ENCODE assay signal across 8 mouse cellular contexts in genomic region chr19:45541409-45542041, GRCm38 (mm10). TPM values are rescaled to one million over a fixed set of nuclear protein-coding genes. Genes with fewer than 3 reads are reported as not detected.
A peak's percentile ranks its signal among the peaks of the same experiment; 100 is the strongest.
DNase-seq lines count a peak whose midpoint lies in the region; ATAC-seq lines count a peak whose summit lies in the region.

No protein-coding gene starts in this region.

- H3K4me3 ChIP-seq in megakaryocyte, embryonic 14.5 days (replicated peaks) = peak overlapping the region; percentile 91
- peak overlapping the region; percentile 38 for H3K4me3 ChIP-seq in forebrain, embryonic 14.5 days (ENCODE audit: low read depth, low read length)
- H3K4me3 ChIP-seq in intestine, embryonic 14.5 days (ENCODE audit: low read depth, low read length) = peak overlapping the region; percentile 34
- peak overlapping the region; percentile 47 for H3K4me3 ChIP-seq in liver, embryonic 15.5 days (replicated peaks)

- under 1% methylated on average over 41 of the region's 58 CpGs for WGBS in forebrain, embryonic 14.5 days
- WGBS in intestine, embryonic 14.5 days = under 1% methylated on average over 47 of the region's 58 CpGs
- under 1% methylated on average over 50 of the region's 58 CpGs for WGBS in liver, embryonic 15.5 days (ENCODE audit: insufficient replicate concordance)

- peaks cover 72% of the 10 kb centered on the region for H3K27me3 ChIP-seq in megakaryocyte, embryonic 14.5 days (replicated peaks)
- H3K27me3 ChIP-seq in forebrain, embryonic 14.5 days (replicated peaks; ENCODE audit: control insufficient read depth, insufficient read depth, low read length) = peaks cover 23% of the 10 kb centered on the region
- H3K27me3 ChIP-seq in intestine, embryonic 14.5 days (replicated peaks; ENCODE audit: control insufficient read depth, insufficient read depth, low read length) = peaks cover 43% of the 10 kb centered on the region
- peaks cover 55% of the 10 kb centered on the region for H3K27me3 ChIP-seq in liver, embryonic 15.5 days

- H3K27ac ChIP-seq in forebrain, embryonic 14.5 days (ENCODE audit: low read depth, low read length) = peak overlapping the region; percentile 44; the same call in 1 of the 2 replicates
- H3K27ac ChIP-seq in intestine, embryonic 14.5 days (ENCODE audit: low read depth) = no peak overlapping the region
- no peak overlapping the region for H3K27ac ChIP-seq in liver, embryonic 15.5 days (replicated peaks)

- H3K9me3 ChIP-seq in megakaryocyte, embryonic 14.5 days = no peaks in the 10 kb centered on the region
- no peaks in the 10 kb centered on the region for H3K9me3 ChIP-seq in forebrain, embryonic 14.5 days (replicated peaks; ENCODE audit: control insufficient read depth, low read length)
- no peaks in the 10 kb centered on the region for H3K9me3 ChIP-seq in intestine, embryonic 14.5 days (ENCODE audit: control insufficient read depth, low read length)
- no peaks in the 10 kb centered on the region for H3K9me3 ChIP-seq in liver, embryonic 15.5 days (replicated peaks)

- no peak for ATAC-seq in megakaryocyte, adult 5-6 weeks (ENCODE audit: poor library complexity, severe bottlenecking)
- ATAC-seq in forebrain, embryonic 14.5 days = peak; percentile 62
- no peak; the same call in 1 of the 2 replicates for ATAC-seq in intestine, embryonic 14.5 days (replicated peaks; ENCODE audit: low FRiP score, low TSS enrichment, low read depth)
- ATAC-seq in liver, embryonic 15.5 days (ENCODE audit: insufficient read depth) = 0 out of 2 replicates have a peak, but pooled peaks have one; percentile 3
- no peak for ATAC-seq in megakaryocyte-erythroid progenitor cell, adult 5-6 weeks (replicated peaks; ENCODE audit: low FRiP score, low TSS enrichment, poor library complexity, severe bottlenecking)

- no peaks in the 10 kb centered on the region for H3K36me3 ChIP-seq in megakaryocyte, embryonic 14.5 days (replicated peaks; ENCODE audit: low read length)
- H3K36me3 ChIP-seq in forebrain, embryonic 14.5 days (ENCODE audit: control insufficient read depth, insufficient read depth, low read length) = no peaks in the 10 kb centered on the region
- no peaks in the 10 kb centered on the region for H3K36me3 ChIP-seq in intestine, embryonic 14.5 days (ENCODE audit: control insufficient read depth, insufficient read depth, low read length)
- no peaks in the 10 kb centered on the region for H3K36me3 ChIP-seq in liver, embryonic 15.5 days (replicated peaks)

- peak; percentile 52 for DNase-seq in adrenal gland, postnatal 25 days
- peak; percentile 77 for DNase-seq in forebrain, embryonic 14.5 days (ENCODE audit: low spot score)
- peak; percentile 75 for DNase-seq in intestine, embryonic 14.5 days (ENCODE audit: low spot score)
- DNase-seq in retina, postnatal 7 days (ENCODE audit: low read depth, low spot score) = peak; percentile 41

- peaks cover 45% of the 10 kb centered on the region for H3K4me1 ChIP-seq in megakaryocyte, embryonic 14.5 days
- H3K4me1 ChIP-seq in forebrain, embryonic 14.5 days (ENCODE audit: control insufficient read depth, insufficient read depth, low read length) = peaks cover 5% of the 10 kb centered on the region; the same call in 1 of the 2 replicates
- H3K4me1 ChIP-seq in intestine, embryonic 14.5 days (replicated peaks; ENCODE audit: control insufficient read depth, insufficient read depth, low read length) = peaks cover 9% of the 10 kb centered on the region; the same call in 1 of the 2 replicates
- peaks cover 57% of the 10 kb centered on the region for H3K4me1 ChIP-seq in liver, embryonic 15.5 days (replicated peaks)

- peak overlapping the region; percentile 71 for H3K4me2 ChIP-seq in forebrain, embryonic 14.5 days (ENCODE audit: low read length)
- peak overlapping the region; percentile 54 for H3K4me2 ChIP-seq in intestine, embryonic 14.5 days (ENCODE audit: low read length)
- peak overlapping the region; percentile 77 for H3K4me2 ChIP-seq in liver, embryonic 15.5 days

- peak overlapping the region; percentile 67 for H3K9ac ChIP-seq in forebrain, embryonic 14.5 days (ENCODE audit: low read length)
- H3K9ac ChIP-seq in intestine, embryonic 14.5 days (ENCODE audit: low read length) = 0 out of 2 replicates have a peak overlapping the region, but pooled peaks have one; percentile 3
- H3K9ac ChIP-seq in liver, embryonic 15.5 days = peak overlapping the region; percentile 6; the same call in 1 of the 2 replicates

RNA-seq across cellular contexts. Expression of gene Poll, which starts 18.8 kb away (rescaled TPM):
- 7.5 and 15.4 TPM in 2 replicates for polyA plus RNA-seq in megakaryocyte, embryonic 14.5 days (2012; ENCODE audit: insufficient read depth, low replicate concordance)
- total RNA-seq in megakaryocyte, adult 5-6 weeks (2015) = 3.2 and 3.7 TPM in 2 replicates
- total RNA-seq in megakaryocyte, adult 5-6 weeks (2017) = 6.7 and 7.4 TPM in 2 replicates
- total RNA-seq in adrenal gland, postnatal 25 days (2021) = 12.4 and 15.5 TPM in 2 replicates
- 11.5 and 13.0 TPM in 2 replicates for polyA plus RNA-seq in forebrain, embryonic 14.5 days (2014; fragmentation: Nextera tagmentation; extraction: Ambion mirVana)
- 13.5 and 14.3 TPM in 2 replicates for polyA plus RNA-seq in intestine, embryonic 14.5 days (2014; fragmentation: Nextera tagmentation; extraction: Ambion mirVana)
- polyA plus RNA-seq in liver, embryonic 15.5 days (2015; fragmentation: Nextera tagmentation; extraction: Ambion mirVana) = 5.0 and 5.4 TPM in 2 replicates
- total RNA-seq in megakaryocyte-erythroid progenitor cell, adult 5-6 weeks (2014; fragmentation: Nextera tagmentation) = 8.6 and 10.2 TPM in 2 replicates
- 5.4 and 10.3 TPM in 2 replicates for total RNA-seq in megakaryocyte-erythroid progenitor cell, adult 5-6 weeks (2017)

RNA-seq across cellular contexts. Expression of gene Gm17018, which starts 18.9 kb away (rescaled TPM):
- polyA plus RNA-seq in megakaryocyte, embryonic 14.5 days (2012; ENCODE audit: insufficient read depth, low replicate concordance) = 32.0 and 59.1 TPM in 2 replicates
- 22.6 and 23.8 TPM in 2 replicates for total RNA-seq in megakaryocyte, adult 5-6 weeks (2015)
- total RNA-seq in megakaryocyte, adult 5-6 weeks (2017) = 13.5 and 15.3 TPM in 2 replicates
- 26.2 and 31.8 TPM in 2 replicates for total RNA-seq in adrenal gland, postnatal 25 days (2021)
- polyA plus RNA-seq in forebrain, embryonic 14.5 days (2014; fragmentation: Nextera tagmentation; extraction: Ambion mirVana) = 49.0 and 50.1 TPM in 2 replicates
- 41.8 and 44.0 TPM in 2 replicates for polyA plus RNA-seq in intestine, embryonic 14.5 days (2014; fragmentation: Nextera tagmentation; extraction: Ambion mirVana)
- 12.1 and 12.8 TPM in 2 replicates for polyA plus RNA-seq in liver, embryonic 15.5 days (2015; fragmentation: Nextera tagmentation; extraction: Ambion mirVana)
- 22.0 and 30.6 TPM in 2 replicates for total RNA-seq in megakaryocyte-erythroid progenitor cell, adult 5-6 weeks (2014; fragmentation: Nextera tagmentation)
- total RNA-seq in megakaryocyte-erythroid progenitor cell, adult 5-6 weeks (2017) = 17.5 and 23.1 TPM in 2 replicates

Comparison
In these comparisons a context has a peak if more than half of its experiments do, and no peak if none do; other contexts are left out.
1. H3K4me3 ChIP-seq: peak in every context shown above with its lines; median percentile 91 in megakaryocyte, embryonic 14.5 days; 47 in liver, embryonic 15.5 days; 38 in forebrain, embryonic 14.5 days; 34 in intestine, embryonic 14.5 days.
2. ATAC-seq: peak in forebrain, embryonic 14.5 days (single experiment) and liver, embryonic 15.5 days (single experiment); none in megakaryocyte, adult 5-6 weeks (single experiment), intestine, embryonic 14.5 days (single experiment) and megakaryocyte-erythroid progenitor cell, adult 5-6 weeks (single experiment).
3. H3K9ac ChIP-seq: peak in every context shown above with its lines; median percentile 67 in forebrain, embryonic 14.5 days; 6 in liver, embryonic 15.5 days; 3 in intestine, embryonic 14.5 days.
4. Peak in every context shown above with its lines, with median percentiles within 50 percentile points of each other: DNase-seq and H3K4me2 ChIP-seq.